Mouse (Mus musculus): Measurements from ENCODE around the gene Neurod1. TPM values are rescaled to one million over a fixed set of nuclear protein-coding genes. Genes with fewer than 3 reads are reported as not detected.

Neurod1 gene
- polyA plus RNA-seq, 1 experiment from 2014 or later = not detected

GRCm38 (mm10) chr2:79410247-79410902 is 46.2 kb downstream of the Neurod1 start:
- H3K4me3 ChIP-seq (ENCODE audit: low read depth, low read length) = no peak overlapping the region
- no peak overlapping the region for H3K27ac ChIP-seq (ENCODE audit: low read depth)
- DNase-seq (no peak), ATAC-seq (no peak)
- H3K27me3 ChIP-seq (ENCODE audit: insufficient read depth, low read length) = no peaks in the 10 kb centered on the region
- H3K9me3 ChIP-seq (ENCODE audit: low read length) = no peaks in the 10 kb centered on the region
- H3K4me1 ChIP-seq (ENCODE audit: insufficient read depth) = no peaks in the 10 kb centered on the region
- H3K9ac ChIP-seq (replicated peaks) = no peak overlapping the region
- no peak overlapping the region for H3K4me2 ChIP-seq (ENCODE audit: low read depth, low read length)
- H3K36me3 ChIP-seq (replicated peaks; ENCODE audit: insufficient read depth, low read length) = no peaks in the 10 kb centered on the region
- TF ChIP-seq CTCF (IDR thresholded peaks at IDR 0.05; ENCODE audit: low read depth) (no peak), EP300 (IDR thresholded peaks at IDR 0.05; ENCODE audit: low read depth) (no peak)
- WGBS (ENCODE audit: insufficient replicate concordance) = 57% methylated on average over 15 of the region's 15 CpGs

- no peak for ATAC-seq
- Histone ChIP-seq H3K27me3 (ENCODE audit: insufficient read depth, low read length) (no peaks in the 10 kb centered on the region), H3K27ac (ENCODE audit: low read depth) (no peak overlapping the region), H3K9ac (replicated peaks) (no peak overlapping the region), H3K9me3 (ENCODE audit: low read length) (no peaks in the 10 kb centered on the region), H3K4me3 (ENCODE audit: low read depth, low read length) (no peak overlapping the region), H3K4me1 (ENCODE audit: insufficient read depth) (no peaks in the 10 kb centered on the region), H3K36me3 (replicated peaks; ENCODE audit: insufficient read depth, low read length) (no peaks in the 10 kb centered on the region), H3K4me2 (ENCODE audit: low read depth, low read length) (no peak overlapping the region)
- DNase-seq = no peak
- TF ChIP-seq EP300 (IDR thresholded peaks at IDR 0.05; ENCODE audit: low read depth) (no peak), CTCF (IDR thresholded peaks at IDR 0.05; ENCODE audit: low read depth) (no peak)
- WGBS (ENCODE audit: insufficient replicate concordance) = 75% methylated on average over 5 of the region's 5 CpGs
Measured at GRCm38 (mm10) chr2:79405661-79406405, 50.7 kb downstream of the Neurod1 start.

Other genes starting within 250 kb of the Neurod1 start
- 8.3 and 10.2 TPM in 2 replicates for gene Itga4, start 201.3 kb downstream of the Neurod1 start, polyA plus RNA-seq (2015; fragmentation: Nextera tagmentation; extraction: Ambion mirVana)
- gene Cerkl, start within 50 bp of the Neurod1 start, polyA plus RNA-seq (2015; fragmentation: Nextera tagmentation; extraction: Ambion mirVana) = 5.9 and 6.6 TPM in 2 replicates
- gene Itprid2, start 178.6 kb upstream of the Neurod1 start, polyA plus RNA-seq (2015; fragmentation: Nextera tagmentation; extraction: Ambion mirVana) = 3.5 and 3.7 TPM in 2 replicates